Mouse (Mus musculus): ENCODE measurements at regions not wholly inside any gene's neighbourhood (a gene's known extent, or its start where the extent isn't known, plus 50 kb on each side); places are given as distances from the start of the nearest gene placed in this dataset.
A peak's percentile ranks its signal among the peaks of the same experiment; 100 is the strongest.

- no peaks in the 10 kb centered on the region for H3K27me3 ChIP-seq (ENCODE audit: control insufficient read depth, insufficient read depth, low read depth, low read length)
- no peak overlapping the region for H3K4me2 ChIP-seq (ENCODE audit: low read depth, low read length)
- H3K9me3 ChIP-seq (replicated peaks; ENCODE audit: control insufficient read depth, low read length), result no peaks in the 10 kb centered on the region
- 72% methylated on average over 5 of the region's 5 CpGs for WGBS (ENCODE audit: insufficient replicate concordance)
- no peaks in the 10 kb centered on the region for H3K36me3 ChIP-seq (ENCODE audit: control insufficient read depth, insufficient read depth)
- no peak overlapping the region for H3K27ac ChIP-seq (ENCODE audit: low read length)
- ATAC-seq (ENCODE audit: low read depth), result peak; percentile 30; the same call in 1 of the 2 replicates
- H3K4me1 ChIP-seq (ENCODE audit: control insufficient read depth, low read depth, low read length), result no peaks in the 10 kb centered on the region; the same call in 1 of the 2 replicates
- H3K9ac ChIP-seq (ENCODE audit: low read depth, low read length), result no peak overlapping the region
- no peak overlapping the region for H3K4me3 ChIP-seq (ENCODE audit: low read depth, low read length)
These were observed 53.4 kb downstream of the Gm47996 start for GRCm38 (mm10) chr1:151263372-151263771.

GRCm38 (mm10) chr1:151263830-151264229, 53.9 kb downstream of the Gm47996 start:
- H3K4me2 ChIP-seq (ENCODE audit: low read depth, low read length), result no peak overlapping the region
- no peak overlapping the region for H3K9ac ChIP-seq (ENCODE audit: low read depth, low read length)
- H3K4me1 ChIP-seq (ENCODE audit: control insufficient read depth, low read depth, low read length), result no peaks in the 10 kb centered on the region
- ATAC-seq (ENCODE audit: low read depth), result no peak
- no peak overlapping the region for H3K27ac ChIP-seq (ENCODE audit: low read length)
- WGBS (ENCODE audit: insufficient replicate concordance), result 69% methylated on average over 2 of the region's 2 CpGs
- no peak overlapping the region for H3K4me3 ChIP-seq (ENCODE audit: low read depth, low read length)
- no peaks in the 10 kb centered on the region for H3K36me3 ChIP-seq (ENCODE audit: control insufficient read depth, insufficient read depth)
- no peaks in the 10 kb centered on the region for H3K9me3 ChIP-seq (replicated peaks; ENCODE audit: control insufficient read depth, low read length)
- no peaks in the 10 kb centered on the region for H3K27me3 ChIP-seq (ENCODE audit: control insufficient read depth, insufficient read depth, low read depth, low read length)

- 75% methylated on average over 6 of the region's 6 CpGs for WGBS (ENCODE audit: insufficient replicate concordance)
- H3K36me3 ChIP-seq (ENCODE audit: control insufficient read depth, insufficient read depth), result no peaks in the 10 kb centered on the region
- no peaks in the 10 kb centered on the region for H3K27me3 ChIP-seq (ENCODE audit: control insufficient read depth, insufficient read depth, low read depth, low read length)
- no peak overlapping the region for H3K27ac ChIP-seq (ENCODE audit: low read length)
- ATAC-seq (ENCODE audit: low read depth), result peak; percentile 82
- H3K9me3 ChIP-seq (replicated peaks; ENCODE audit: control insufficient read depth, low read length), result no peaks in the 10 kb centered on the region
- no peak overlapping the region for H3K4me2 ChIP-seq (ENCODE audit: low read depth, low read length)
- H3K9ac ChIP-seq (ENCODE audit: low read depth, low read length), result no peak overlapping the region
- H3K4me1 ChIP-seq (ENCODE audit: control insufficient read depth, low read depth, low read length), result no peaks in the 10 kb centered on the region
- H3K4me3 ChIP-seq (ENCODE audit: low read depth, low read length), result no peak overlapping the region
These were observed 54.9 kb downstream of the Gm47996 start for GRCm38 (mm10) chr1:151264789-151265188.

GRCm38 (mm10) chr1:151265590-151265989, 55.7 kb downstream of the Gm47996 start:
- Histone ChIP-seq H3K4me1 (ENCODE audit: control insufficient read depth, low read depth, low read length) (no peaks in the 10 kb centered on the region), H3K27ac (ENCODE audit: low read length) (no peak overlapping the region), H3K27me3 (ENCODE audit: control insufficient read depth, insufficient read depth, low read depth, low read length) (no peaks in the 10 kb centered on the region), H3K4me2 (ENCODE audit: low read depth, low read length) (no peak overlapping the region), H3K4me3 (ENCODE audit: low read depth, low read length) (no peak overlapping the region), H3K36me3 (ENCODE audit: control insufficient read depth, insufficient read depth) (no peaks in the 10 kb centered on the region), H3K9ac (ENCODE audit: low read depth, low read length) (no peak overlapping the region), H3K9me3 (replicated peaks; ENCODE audit: control insufficient read depth, low read length) (no peaks in the 10 kb centered on the region)
- no peak for ATAC-seq (ENCODE audit: low read depth)
- WGBS (ENCODE audit: insufficient replicate concordance), result 36% methylated on average over 5 of the region's 5 CpGs

- H3K9me3 ChIP-seq (replicated peaks; ENCODE audit: control insufficient read depth, low read length), result no peaks in the 10 kb centered on the region
- H3K4me1 ChIP-seq (ENCODE audit: control insufficient read depth, low read depth, low read length), result peaks cover 3% of the 10 kb centered on the region
These were observed 56.8 kb downstream of the Gm47996 start for GRCm38 (mm10) chr1:151266703-151267102.

GRCm38 (mm10) chr1:151270691-151271090, 60.8 kb downstream of the Gm47996 start:
- peaks cover 3% of the 10 kb centered on the region for H3K4me1 ChIP-seq (ENCODE audit: control insufficient read depth, low read depth, low read length)
- H3K27ac ChIP-seq (ENCODE audit: low read length), result no peak overlapping the region; the same call in 1 of the 2 replicates
- no peak overlapping the region for H3K4me3 ChIP-seq (ENCODE audit: low read depth, low read length)
- ATAC-seq (ENCODE audit: low read depth), result no peak
- H3K9ac ChIP-seq (ENCODE audit: low read depth, low read length), result no peak overlapping the region
- peak overlapping the region; percentile 3 for H3K4me2 ChIP-seq (ENCODE audit: low read depth, low read length)
- 7% methylated on average over 8 of the region's 8 CpGs for WGBS (ENCODE audit: insufficient replicate concordance)
- H3K9me3 ChIP-seq (replicated peaks; ENCODE audit: control insufficient read depth, low read length), result no peaks in the 10 kb centered on the region
- no peaks in the 10 kb centered on the region for H3K27me3 ChIP-seq (ENCODE audit: control insufficient read depth, insufficient read depth, low read depth, low read length)
- no peaks in the 10 kb centered on the region for H3K36me3 ChIP-seq (ENCODE audit: control insufficient read depth, insufficient read depth)

More at GRCm38 (mm10) chr1:151266703-151267102, 56.8 kb downstream of the Gm47996 start:
- no peak for ATAC-seq (ENCODE audit: low read depth)
- Histone ChIP-seq H3K4me2 (ENCODE audit: low read depth, low read length) (no peak overlapping the region), H3K27ac (ENCODE audit: low read length) (no peak overlapping the region), H3K27me3 (ENCODE audit: control insufficient read depth, insufficient read depth, low read depth, low read length) (no peaks in the 10 kb centered on the region), H3K36me3 (ENCODE audit: control insufficient read depth, insufficient read depth) (no peaks in the 10 kb centered on the region), H3K9ac (ENCODE audit: low read depth, low read length) (no peak overlapping the region), H3K4me3 (ENCODE audit: low read depth, low read length) (no peak overlapping the region)
- WGBS (ENCODE audit: insufficient replicate concordance), result 51% methylated on average over 4 of the region's 4 CpGs

- no peak overlapping the region for H3K27ac ChIP-seq (ENCODE audit: low read length)
- WGBS (ENCODE audit: insufficient replicate concordance), result 67% methylated on average over 4 of the region's 4 CpGs
- no peak overlapping the region for H3K4me2 ChIP-seq (ENCODE audit: low read depth, low read length)
- no peak for ATAC-seq (ENCODE audit: low read depth)
- H3K9me3 ChIP-seq (replicated peaks; ENCODE audit: control insufficient read depth, low read length), result no peaks in the 10 kb centered on the region
- H3K36me3 ChIP-seq (ENCODE audit: control insufficient read depth, insufficient read depth), result no peaks in the 10 kb centered on the region
- H3K4me3 ChIP-seq (ENCODE audit: low read depth, low read length), result no peak overlapping the region
- peaks cover 3% of the 10 kb centered on the region for H3K4me1 ChIP-seq (ENCODE audit: control insufficient read depth, low read depth, low read length)
- no peaks in the 10 kb centered on the region for H3K27me3 ChIP-seq (ENCODE audit: control insufficient read depth, insufficient read depth, low read depth, low read length)
- no peak overlapping the region for H3K9ac ChIP-seq (ENCODE audit: low read depth, low read length)
These were observed 64.4 kb downstream of the Gm47996 start for GRCm38 (mm10) chr1:151274306-151274705.

- no peak for ATAC-seq (ENCODE audit: low read depth)
- Histone ChIP-seq H3K4me3 (ENCODE audit: low read depth, low read length) (no peak overlapping the region), H3K9ac (ENCODE audit: low read depth, low read length) (no peak overlapping the region), H3K9me3 (replicated peaks; ENCODE audit: control insufficient read depth, low read length) (no peaks in the 10 kb centered on the region), H3K4me1 (ENCODE audit: control insufficient read depth, low read depth, low read length) (peaks cover 3% of the 10 kb centered on the region), H3K27ac (ENCODE audit: low read length) (no peak overlapping the region), H3K4me2 (ENCODE audit: low read depth, low read length) (no peak overlapping the region), H3K27me3 (ENCODE audit: control insufficient read depth, insufficient read depth, low read depth, low read length) (no peaks in the 10 kb centered on the region), H3K36me3 (ENCODE audit: control insufficient read depth, insufficient read depth) (no peaks in the 10 kb centered on the region)
- 72% methylated on average over 3 of the region's 3 CpGs for whole genome bisulfite sequencing (ENCODE audit: insufficient replicate concordance)
These were observed 65.7 kb downstream of the Gm47996 start for GRCm38 (mm10) chr1:151275581-151275980.

- WGBS (ENCODE audit: insufficient replicate concordance), result 59% methylated on average over 3 of the region's 3 CpGs
- no peak overlapping the region for H3K27ac ChIP-seq (ENCODE audit: low read length)
- H3K9ac ChIP-seq (ENCODE audit: low read depth, low read length), result no peak overlapping the region
- H3K36me3 ChIP-seq (ENCODE audit: control insufficient read depth, insufficient read depth), result no peaks in the 10 kb centered on the region
- no peak for ATAC-seq (ENCODE audit: low read depth)
- H3K9me3 ChIP-seq (replicated peaks; ENCODE audit: control insufficient read depth, low read length), result no peaks in the 10 kb centered on the region
- no peak overlapping the region for H3K4me3 ChIP-seq (ENCODE audit: low read depth, low read length)
- H3K4me2 ChIP-seq (ENCODE audit: low read depth, low read length), result no peak overlapping the region
- H3K4me1 ChIP-seq (ENCODE audit: control insufficient read depth, low read depth, low read length), result no peaks in the 10 kb centered on the region
- no peaks in the 10 kb centered on the region for H3K27me3 ChIP-seq (ENCODE audit: control insufficient read depth, insufficient read depth, low read depth, low read length)
These were observed 64.3 kb upstream of the Ivns1abp start for GRCm38 (mm10) chr1:151279955-151280354.
